Mouse (Mus musculus) embryonic facial prominence, embryonic 14.5 days (tissue): ENCODE data around the gene Fcho2. TPM values are rescaled to one million over a fixed set of nuclear protein-coding genes. Genes with fewer than 3 reads are reported as not detected.

Experiments
- polyA plus RNA-seq: library from polyadenylated mRNA; unstranded; fragments of >200 nt; fragmentation: Nextera tagmentation; extraction: Ambion mirVana; gene quantifications from 2 replicates; pipeline ENCODE4 v1.2.1, GENCODE M21; 2014

Gene Fcho2
- polyA plus RNA-seq, 1 experiment from 2014 or later, result 25.2 TPM

Other genes with a start within 250 kb of the Fcho2 start
- not detected in 2 replicates for gene Tmem174, start 178.0 kb downstream of the Fcho2 start, polyA plus RNA-seq
- gene Tmem171, start 120.6 kb downstream of the Fcho2 start, polyA plus RNA-seq, result 0.35 and 0.57 TPM in 2 replicates
- 40.3 and 42.3 TPM in 2 replicates for gene Tnpo1, start 110.9 kb upstream of the Fcho2 start, polyA plus RNA-seq
- gene 1700024P04Rik, start 169.1 kb upstream of the Fcho2 start, polyA plus RNA-seq, result not detected in 2 replicates